Mouse (Mus musculus): ENCODE data around the gene Shisa4. TPM values are rescaled to one million over a fixed set of nuclear protein-coding genes. Genes with fewer than 3 reads are reported as not detected.

Gene Shisa4
- polyA plus RNA-seq, 1 experiment from 2014 or later, result 47.1 TPM

GRCm38 (mm10) chr1:135346891-135347290, 28.1 kb downstream of the Shisa4 start:
- Histone ChIP-seq H3K27ac (ENCODE audit: low read length) (no peak overlapping the region), H3K4me1 (ENCODE audit: insufficient read depth, low read length) (0 out of 2 replicates have a peak, but pooled peaks cover 7% of the 10 kb centered on the region), H3K4me3 (ENCODE audit: low read length) (no peak overlapping the region), H3K9ac (replicated peaks; ENCODE audit: low read length) (no peak overlapping the region), H3K4me2 (replicated peaks; ENCODE audit: low read depth, low read length) (no peak overlapping the region), H3K9me3 (ENCODE audit: low read length) (no peaks in the 10 kb centered on the region), H3K27me3 (ENCODE audit: insufficient read depth, low read length) (no peaks in the 10 kb centered on the region), H3K36me3 (ENCODE audit: insufficient read depth, low read length) (no peaks in the 10 kb centered on the region)
- WGBS, result 62% methylated on average over 3 of the region's 3 CpGs
- ATAC-seq (ENCODE audit: low FRiP score, low TSS enrichment), result no peak

GRCm38 (mm10) chr1:135344026-135344425, 31.0 kb downstream of the Shisa4 start:
- H3K4me2 ChIP-seq (replicated peaks; ENCODE audit: low read depth, low read length), result no peak overlapping the region
- WGBS, result 38% methylated on average over 4 of the region's 4 CpGs

GRCm38 (mm10) chr1:135341947-135342346, 33.1 kb downstream of the Shisa4 start:
- no peak overlapping the region for H3K4me3 ChIP-seq (ENCODE audit: low read length)
- H3K27ac ChIP-seq (ENCODE audit: low read length), result no peak overlapping the region
- H3K27me3 ChIP-seq (ENCODE audit: insufficient read depth, low read length), result no peaks in the 10 kb centered on the region
- H3K36me3 ChIP-seq (ENCODE audit: insufficient read depth, low read length), result no peaks in the 10 kb centered on the region
- 29% methylated on average over 8 of the region's 8 CpGs for WGBS
- no peaks in the 10 kb centered on the region for H3K9me3 ChIP-seq (ENCODE audit: low read length)
- H3K9ac ChIP-seq (replicated peaks; ENCODE audit: low read length), result no peak overlapping the region
- ATAC-seq (ENCODE audit: low FRiP score, low TSS enrichment), result no peak
- H3K4me1 ChIP-seq (ENCODE audit: insufficient read depth, low read length), result 0 out of 2 replicates have a peak, but pooled peaks cover 6% of the 10 kb centered on the region
- no peak overlapping the region for H3K4me2 ChIP-seq (replicated peaks; ENCODE audit: low read depth, low read length)

More at GRCm38 (mm10) chr1:135344026-135344425, 31.0 kb downstream of the Shisa4 start:
- no peak for ATAC-seq (ENCODE audit: low FRiP score, low TSS enrichment)
- Histone ChIP-seq H3K27ac (ENCODE audit: low read length) (no peak overlapping the region), H3K4me3 (ENCODE audit: low read length) (no peak overlapping the region), H3K9ac (replicated peaks; ENCODE audit: low read length) (no peak overlapping the region), H3K36me3 (ENCODE audit: insufficient read depth, low read length) (no peaks in the 10 kb centered on the region), H3K9me3 (ENCODE audit: low read length) (no peaks in the 10 kb centered on the region), H3K4me1 (ENCODE audit: insufficient read depth, low read length) (0 out of 2 replicates have a peak, but pooled peaks cover 10% of the 10 kb centered on the region), H3K27me3 (ENCODE audit: insufficient read depth, low read length) (no peaks in the 10 kb centered on the region)

GRCm38 (mm10) chr1:135330578-135330977, 44.5 kb downstream of the Shisa4 start:
- WGBS, result 78% methylated on average over 6 of the region's 6 CpGs
- no peak for ATAC-seq (ENCODE audit: low FRiP score, low TSS enrichment)
- Histone ChIP-seq H3K9me3 (ENCODE audit: low read length) (no peaks in the 10 kb centered on the region), H3K27ac (ENCODE audit: low read length) (no peak overlapping the region), H3K36me3 (ENCODE audit: insufficient read depth, low read length) (no peaks in the 10 kb centered on the region), H3K4me1 (ENCODE audit: insufficient read depth, low read length) (no peaks in the 10 kb centered on the region), H3K4me2 (replicated peaks; ENCODE audit: low read depth, low read length) (no peak overlapping the region), H3K4me3 (ENCODE audit: low read length) (no peak overlapping the region), H3K9ac (replicated peaks; ENCODE audit: low read length) (no peak overlapping the region), H3K27me3 (ENCODE audit: insufficient read depth, low read length) (no peaks in the 10 kb centered on the region)

- ATAC-seq (ENCODE audit: low FRiP score, low TSS enrichment), result no peak
- Histone ChIP-seq H3K9ac (replicated peaks; ENCODE audit: low read length) (no peak overlapping the region), H3K4me3 (ENCODE audit: low read length) (no peak overlapping the region), H3K4me1 (ENCODE audit: insufficient read depth, low read length) (peaks cover 12% of the 10 kb centered on the region), H3K9me3 (ENCODE audit: low read length) (no peaks in the 10 kb centered on the region), H3K27ac (ENCODE audit: low read length) (no peak overlapping the region), H3K4me2 (replicated peaks; ENCODE audit: low read depth, low read length) (no peak overlapping the region), H3K36me3 (ENCODE audit: insufficient read depth, low read length) (no peaks in the 10 kb centered on the region), H3K27me3 (ENCODE audit: insufficient read depth, low read length) (no peaks in the 10 kb centered on the region)
- 42% methylated on average over 5 of the region's 5 CpGs for WGBS
Measured at GRCm38 (mm10) chr1:135328368-135328767, 46.7 kb downstream of the Shisa4 start.

GRCm38 (mm10) chr1:135325934-135326333, 49.1 kb downstream of the Shisa4 start:
- Histone ChIP-seq H3K27ac (ENCODE audit: low read length) (no peak overlapping the region), H3K9me3 (ENCODE audit: low read length) (no peaks in the 10 kb centered on the region), H3K27me3 (ENCODE audit: insufficient read depth, low read length) (no peaks in the 10 kb centered on the region), H3K4me2 (replicated peaks; ENCODE audit: low read depth, low read length) (no peak overlapping the region), H3K9ac (replicated peaks; ENCODE audit: low read length) (no peak overlapping the region), H3K36me3 (ENCODE audit: insufficient read depth, low read length) (no peaks in the 10 kb centered on the region), H3K4me3 (ENCODE audit: low read length) (no peak overlapping the region), H3K4me1 (ENCODE audit: insufficient read depth, low read length) (peaks cover 12% of the 10 kb centered on the region)
- ATAC-seq (ENCODE audit: low FRiP score, low TSS enrichment), result no peak
- 74% methylated on average over 2 of the region's 2 CpGs for WGBS

GRCm38 (mm10) chr1:135324571-135324970, 50.5 kb downstream of the Shisa4 start, which contains the start of gene Lmod1:
Lmod1 (plus strand) TSS chr1:135324807.
- no peaks in the 10 kb centered on the region for H3K36me3 ChIP-seq (ENCODE audit: insufficient read depth, low read length)
- no peaks in the 10 kb centered on the region for H3K9me3 ChIP-seq (ENCODE audit: low read length)
- H3K9ac ChIP-seq (replicated peaks; ENCODE audit: low read length), result peak within 1 kb of the TSS; percentile 35
- 7% methylated on average over 8 of the region's 8 CpGs for WGBS
- ATAC-seq (ENCODE audit: low FRiP score, low TSS enrichment), result peak; percentile 95
- H3K27ac ChIP-seq (ENCODE audit: low read length), result peak within 1 kb of the TSS; percentile 68; the same call in 1 of the 2 replicates
- peak within 1 kb of the TSS; percentile 52 for H3K4me2 ChIP-seq (replicated peaks; ENCODE audit: low read depth, low read length)
- peaks cover 12% of the 10 kb centered on the region for H3K4me1 ChIP-seq (ENCODE audit: insufficient read depth, low read length)
- no peaks in the 10 kb centered on the region for H3K27me3 ChIP-seq (ENCODE audit: insufficient read depth, low read length)
- peak within 1 kb of the TSS; percentile 28 for H3K4me3 ChIP-seq (ENCODE audit: low read length)

- Histone ChIP-seq H3K4me3 (ENCODE audit: low read length) (no peak overlapping the region), H3K9ac (replicated peaks; ENCODE audit: low read length) (no peak overlapping the region), H3K9me3 (ENCODE audit: low read length) (no peaks in the 10 kb centered on the region), H3K36me3 (ENCODE audit: insufficient read depth, low read length) (no peaks in the 10 kb centered on the region), H3K27ac (ENCODE audit: low read length) (no peak overlapping the region), H3K27me3 (ENCODE audit: insufficient read depth, low read length) (no peaks in the 10 kb centered on the region), H3K4me2 (replicated peaks; ENCODE audit: low read depth, low read length) (no peak overlapping the region), H3K4me1 (ENCODE audit: insufficient read depth, low read length) (peaks cover 12% of the 10 kb centered on the region)
- WGBS, result 64% methylated on average over 7 of the region's 7 CpGs
- no peak for ATAC-seq (ENCODE audit: low FRiP score, low TSS enrichment)
Measured at GRCm38 (mm10) chr1:135323367-135323901, 51.6 kb downstream of the Shisa4 start.

Other genes starting within 250 kb of the Shisa4 start
- 0.99 and 1.6 TPM in 2 replicates for gene Ptpn7, start 242.5 kb downstream of the Shisa4 start, polyA plus RNA-seq (2015; fragmentation: Nextera tagmentation; extraction: Ambion mirVana)
- 42.9 and 46.7 TPM in 2 replicates for gene Arl8a, start 228.4 kb downstream of the Shisa4 start, polyA plus RNA-seq (2015; fragmentation: Nextera tagmentation; extraction: Ambion mirVana)
- gene Gpr37l1, start 207.6 kb downstream of the Shisa4 start, polyA plus RNA-seq (2015; fragmentation: Nextera tagmentation; extraction: Ambion mirVana), result 0.10 TPM in 1 of 2 replicates, not detected in the other
- 41.8 and 44.1 TPM in 2 replicates for gene Elf3, start 116.7 kb downstream of the Shisa4 start, polyA plus RNA-seq (2015; fragmentation: Nextera tagmentation; extraction: Ambion mirVana)
- gene Rnpep, start 91.2 kb downstream of the Shisa4 start, polyA plus RNA-seq (2015; fragmentation: Nextera tagmentation; extraction: Ambion mirVana), result 89.8 and 91.8 TPM in 2 replicates
- gene Timm17a, start 61.5 kb downstream of the Shisa4 start, polyA plus RNA-seq (2015; fragmentation: Nextera tagmentation; extraction: Ambion mirVana), result 201 and 206 TPM in 2 replicates
- gene Lmod1, start 50.4 kb downstream of the Shisa4 start, polyA plus RNA-seq (2015; fragmentation: Nextera tagmentation; extraction: Ambion mirVana), result 1.8 and 2.9 TPM in 2 replicates
- 130 and 139 TPM in 2 replicates for gene Ipo9, start 55.3 kb upstream of the Shisa4 start, polyA plus RNA-seq (2015; fragmentation: Nextera tagmentation; extraction: Ambion mirVana)
- 12.2 and 16.8 TPM in 2 replicates for gene Nav1, start 232.1 kb upstream of the Shisa4 start, polyA plus RNA-seq (2015; fragmentation: Nextera tagmentation; extraction: Ambion mirVana)

All from kidney, embryonic 16.5 days (tissue).